Mouse (Mus musculus) erythroid progenitor cell, adult 5-6 weeks (primary cell): ENCODE measurements around the gene Cul7. TPM values are rescaled to one million over a fixed set of nuclear protein-coding genes. Genes with fewer than 3 reads are reported as not detected.
A peak's percentile ranks its signal among the peaks of the same experiment; 100 is the strongest.

ENCODE experiments used
- ATAC-seq: replicated peaks from 2 replicates; pipeline ENCODE4 v1.8.0; 2016; ENCODE audit warnings: moderate number of reproducible peaks, mild to moderate bottlenecking, moderate TSS enrichment, inconsistent platforms; ENCODE audit not compliant: poor library complexity, low FRiP score, severe bottlenecking
- total RNA-seq, 2 experiments: library from RNA; stranded (forward) in 1 of 2; stranded (reverse) in 1 of 2; fragments of 150-400 nt in 1 of 2; fragments of 186-747, 209-891 nt in 1 of 2; gene quantifications; 2 replicates each; pipeline versions ENCODE4 v1.2.3 to v1.2.4; 2015 to 2017; ENCODE audit warnings: low replicate concordance in 2 of 2

Gene Cul7
- total RNA-seq, 2 experiments from 2014 or later, result 0.30 to 1.7 TPM

DNA sequence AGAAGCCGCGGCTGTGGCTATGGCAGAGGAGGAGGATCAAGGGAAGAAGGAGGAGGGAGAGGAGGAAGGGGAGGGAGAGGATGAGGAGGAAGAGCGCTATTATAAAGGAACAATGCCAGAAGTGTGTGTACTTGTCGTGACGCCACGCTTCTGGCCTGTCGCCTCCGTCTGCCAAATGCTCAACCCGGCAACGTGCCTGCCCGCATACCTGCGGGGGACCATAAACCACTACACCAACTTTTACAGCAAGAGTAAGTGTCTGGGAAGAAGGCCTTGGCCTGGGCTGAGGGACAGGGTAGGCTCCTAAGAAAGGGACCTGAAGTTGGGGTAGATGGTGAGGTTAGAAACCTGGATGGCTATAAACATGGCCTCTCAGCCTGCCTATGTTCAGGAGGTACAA, 11.8 kb downstream of the Cul7 start:
- no peak for ATAC-seq

DNA sequence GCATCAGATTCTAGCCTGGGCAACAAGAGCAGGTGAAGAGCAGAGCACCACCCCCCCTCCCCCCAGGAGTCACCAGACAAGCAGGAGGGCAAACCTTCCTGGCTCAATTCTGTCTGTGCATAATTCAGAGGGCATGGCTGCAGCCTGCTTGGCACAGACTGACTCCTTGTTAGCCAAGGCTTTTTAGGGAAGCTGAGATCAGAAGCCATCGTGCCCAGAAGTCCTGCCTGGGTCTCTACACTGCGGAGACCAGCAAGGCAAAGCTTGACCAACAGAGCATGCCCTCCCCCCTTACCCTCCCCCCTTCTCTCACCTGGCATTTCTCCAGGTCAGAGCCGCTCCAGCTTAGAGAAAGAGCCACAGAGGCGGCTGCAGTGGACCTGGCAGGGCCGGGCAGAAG, 12.6 kb downstream of the Cul7 start:
- no peak for ATAC-seq

DNA sequence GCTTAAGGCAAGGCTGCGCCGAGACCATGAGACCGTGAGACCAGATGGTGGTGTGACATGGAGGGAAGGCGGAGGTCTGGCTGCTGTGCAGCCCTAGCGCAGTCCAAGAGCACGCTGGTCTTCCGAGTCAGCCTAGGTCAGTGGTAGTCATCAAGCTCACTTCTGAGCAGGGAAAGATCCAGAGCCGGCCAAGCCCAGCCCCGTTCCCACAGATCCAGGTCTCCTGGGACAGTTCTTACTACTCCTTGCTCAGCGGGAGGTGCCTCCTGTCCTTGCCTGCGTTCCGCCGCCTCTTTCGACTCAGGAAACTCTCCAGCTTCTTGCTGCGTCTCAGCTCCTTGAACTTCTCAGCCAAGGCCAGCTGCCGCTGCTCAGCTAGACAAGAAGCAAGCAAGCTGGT, 17.6 kb downstream of the Cul7 start:
- no peak for ATAC-seq

DNA sequence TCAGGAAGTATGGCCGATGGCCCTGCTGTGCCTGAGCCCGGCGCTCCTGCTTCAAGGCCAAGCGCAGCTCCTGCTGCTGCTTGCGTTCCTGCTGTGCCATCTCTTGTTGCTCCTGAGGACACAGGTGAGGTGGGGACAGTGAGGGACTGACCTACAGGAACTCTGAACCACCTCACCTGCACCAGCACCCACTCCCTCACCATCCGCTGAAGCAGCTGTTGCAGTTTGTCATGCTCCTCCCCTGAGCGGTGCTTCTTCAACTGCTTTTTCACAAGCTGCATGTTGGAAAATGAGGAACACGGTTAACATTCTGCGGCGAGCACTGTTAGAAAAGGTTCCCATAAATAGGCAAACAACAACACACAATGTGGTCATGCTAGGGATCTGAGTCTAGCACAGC, 19.8 kb downstream of the Cul7 start:
- no peak for ATAC-seq

DNA sequence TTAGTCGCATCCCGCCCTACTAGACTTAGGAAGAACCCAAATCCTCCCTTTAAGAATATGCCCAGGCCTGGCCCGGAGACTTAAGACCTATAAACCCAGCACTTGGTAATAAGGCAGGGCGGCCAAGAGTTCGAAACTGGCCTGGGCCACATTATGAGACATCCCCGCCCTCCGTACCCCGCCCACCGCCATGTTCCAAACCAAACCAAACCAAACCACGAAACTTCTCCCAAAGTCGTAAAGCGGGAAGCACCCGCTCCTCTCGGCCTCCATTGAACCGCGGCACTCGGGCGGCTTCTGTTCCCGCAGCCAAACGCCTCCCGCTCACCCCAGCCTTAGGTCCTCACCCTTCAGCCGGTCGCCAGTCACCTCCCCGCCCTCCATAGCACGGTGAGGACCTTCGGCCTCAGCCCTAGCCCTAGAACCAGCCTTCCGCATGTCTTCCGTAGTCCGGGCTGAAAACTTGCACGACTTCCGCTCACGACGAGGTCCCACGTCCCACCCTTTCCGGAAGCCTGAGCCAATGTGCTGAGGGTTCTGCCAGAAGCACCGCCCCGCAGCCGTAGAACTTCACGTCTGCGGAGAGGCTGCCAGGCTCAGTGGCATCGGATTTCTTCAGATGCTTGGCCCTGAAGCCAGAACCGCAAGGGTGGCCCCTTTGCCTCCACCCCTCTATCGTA, 23.9 kb downstream of the Cul7 start, which contains the start of gene Rrp36:
Gene Rrp36, minus strand, starts transcription at position 503 of the 680 bp plus-strand sequence.
- ATAC-seq, result peak; percentile 98

DNA sequence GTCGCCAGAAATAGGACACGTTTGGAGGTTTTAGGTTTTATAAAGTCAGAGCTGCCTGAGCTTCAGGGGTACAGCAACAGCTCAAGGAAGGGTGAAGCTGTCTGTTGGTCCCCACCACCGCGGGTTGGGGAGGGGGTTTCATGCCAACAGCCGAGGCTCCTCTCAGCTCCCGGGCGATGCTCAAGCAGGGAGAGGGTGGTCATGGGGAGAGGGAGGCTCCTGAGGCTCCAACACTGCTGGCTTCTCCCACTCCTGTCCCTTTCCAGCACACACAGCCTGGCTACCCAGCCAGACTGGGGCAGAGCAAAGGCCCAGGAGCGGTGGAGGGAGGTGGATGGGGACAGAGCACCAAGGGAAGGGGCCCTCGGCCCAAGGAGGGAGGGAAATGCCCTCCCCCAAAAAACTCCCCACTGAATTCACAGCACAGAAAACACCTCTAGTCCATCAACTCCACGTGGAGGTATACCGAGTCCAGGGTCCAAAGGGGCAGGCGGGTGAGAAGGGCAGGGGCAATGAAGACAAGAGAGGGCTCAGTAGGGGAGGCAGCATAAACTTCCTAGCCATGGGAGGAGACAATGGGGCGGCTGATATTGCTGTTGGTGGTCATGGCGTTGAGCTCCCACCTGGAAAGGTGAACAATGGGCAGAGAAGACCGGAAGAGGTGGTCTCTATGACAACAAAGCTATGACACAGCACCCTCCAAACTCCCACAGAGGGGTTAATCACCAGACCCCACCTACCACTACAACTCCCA, 24.6 kb downstream of the Cul7 start:
- ATAC-seq, result peak; percentile 14

DNA sequence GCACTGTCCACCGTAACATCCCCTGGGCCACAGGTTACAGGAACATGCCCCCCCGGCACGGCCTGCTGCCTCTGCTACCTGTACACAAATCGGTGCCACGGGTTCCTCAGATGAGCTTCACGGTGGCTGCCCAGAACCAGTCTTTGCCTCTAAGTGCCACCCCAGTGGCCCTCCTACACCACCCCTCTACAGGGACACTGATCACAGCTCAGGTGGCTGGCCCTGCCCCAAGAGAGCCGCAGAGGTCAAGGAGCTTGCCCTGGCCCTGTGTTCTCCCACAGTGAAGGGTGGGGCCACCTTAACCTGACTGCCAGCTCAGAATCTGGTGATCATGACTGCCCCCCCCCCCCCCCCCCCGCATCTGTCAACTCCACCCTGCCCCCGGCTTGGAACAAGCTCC, 28.3 kb downstream of the Cul7 start, which contains the start of gene Mea1:
Gene Mea1, plus strand, starts transcription at position 378 of the 400 bp plus-strand sequence.
- ATAC-seq, result no peak

DNA sequence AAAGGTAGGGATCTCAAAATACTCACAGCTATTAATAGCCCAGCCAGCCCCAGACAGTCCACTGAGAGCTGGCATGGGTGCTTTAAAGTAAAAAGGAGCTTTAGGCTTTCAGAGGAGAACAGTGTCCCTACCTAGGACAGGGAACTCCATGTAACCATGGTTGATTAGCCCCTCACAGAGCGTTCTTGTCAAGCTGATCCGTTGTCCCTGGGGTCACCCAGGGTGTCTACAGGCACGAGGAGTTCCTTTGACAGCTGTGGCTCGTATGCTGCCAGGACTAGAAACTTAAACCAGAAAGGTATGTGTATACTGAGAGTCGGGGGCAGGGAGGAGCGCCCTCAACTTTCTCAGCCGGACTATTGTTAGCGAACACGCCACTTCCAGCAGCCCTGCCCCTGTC, 28.8 kb downstream of the Cul7 start:
- no peak for ATAC-seq

DNA sequence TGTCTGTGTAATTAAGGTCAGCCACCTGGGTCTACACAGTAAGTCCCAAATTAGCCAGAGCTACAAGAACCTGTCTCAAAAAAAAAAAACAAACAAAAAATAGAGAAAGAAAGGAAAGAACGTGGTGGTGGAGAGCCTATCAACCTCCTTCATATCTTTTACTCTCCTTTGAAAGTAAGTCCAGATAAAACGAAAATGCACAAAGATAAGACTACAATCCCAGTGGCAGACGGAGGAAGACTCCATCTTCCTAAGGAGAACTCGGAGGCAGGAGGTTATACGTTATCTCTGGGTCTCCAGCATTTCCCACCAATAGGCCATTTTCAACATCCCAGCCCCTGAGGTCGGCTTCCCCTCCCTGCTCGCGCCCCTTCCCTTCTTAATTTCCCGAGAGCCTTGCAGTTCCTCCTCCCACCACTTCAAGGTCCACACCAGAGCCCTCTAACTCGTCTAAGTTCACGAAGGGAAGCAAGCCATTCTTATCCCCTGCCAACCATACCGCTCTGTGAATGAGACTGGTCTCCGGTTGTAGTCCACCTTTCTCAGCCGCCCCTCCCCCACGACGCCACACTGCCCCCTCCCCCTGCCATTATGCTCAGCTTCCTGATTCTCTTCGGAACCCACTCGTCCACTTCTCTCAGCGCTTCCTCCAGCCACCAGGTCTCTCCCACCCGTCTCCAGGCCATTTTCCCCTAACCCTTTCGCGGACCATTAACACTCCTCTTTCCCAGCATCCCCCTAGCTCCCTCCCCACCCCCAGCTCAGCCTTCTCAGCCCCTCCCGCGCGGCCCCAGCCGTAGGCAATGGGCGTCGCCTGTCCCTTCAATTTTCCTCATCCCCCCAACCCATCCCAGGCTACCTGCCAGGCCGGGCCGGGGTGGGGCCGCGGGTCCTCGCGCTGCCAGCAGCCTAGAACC, 30.0 kb downstream of the Cul7 start:
- ATAC-seq, result no peak

DNA sequence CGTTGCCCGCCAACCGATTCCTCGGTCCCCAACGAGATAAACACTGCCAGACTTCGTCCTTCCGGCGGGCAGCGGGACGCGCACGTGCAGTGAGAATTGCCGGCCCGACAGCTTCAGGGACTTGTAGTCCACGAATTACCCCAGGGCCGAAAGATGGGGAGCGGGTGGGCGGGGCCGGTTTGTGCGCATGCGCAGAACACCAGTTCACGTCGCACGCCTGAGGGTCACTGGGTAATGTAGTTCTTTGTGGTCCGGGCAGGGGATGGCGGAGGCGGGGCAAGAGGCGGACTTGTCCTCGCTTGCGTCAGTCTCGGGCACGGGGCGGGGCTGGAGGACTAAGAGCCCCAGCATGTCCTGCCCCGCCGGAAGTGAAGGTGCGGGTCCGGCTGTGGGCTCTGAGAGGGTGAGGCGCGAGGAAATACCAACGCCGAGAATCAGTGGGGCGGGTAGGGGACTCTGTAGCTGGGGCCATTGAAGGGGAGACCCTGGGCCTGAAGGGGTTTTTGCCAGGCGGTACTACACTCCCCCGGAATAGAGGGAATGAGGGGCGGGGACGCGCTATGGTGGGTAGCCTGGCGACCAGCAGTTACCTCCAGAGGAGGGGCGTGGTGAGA, 30.7 kb downstream of the Cul7 start, which contains the start of gene Klhdc3:
Gene Klhdc3, minus strand, starts transcription at position 155 of the 614 bp plus-strand sequence.
- peak; percentile 95 for ATAC-seq

DNA sequence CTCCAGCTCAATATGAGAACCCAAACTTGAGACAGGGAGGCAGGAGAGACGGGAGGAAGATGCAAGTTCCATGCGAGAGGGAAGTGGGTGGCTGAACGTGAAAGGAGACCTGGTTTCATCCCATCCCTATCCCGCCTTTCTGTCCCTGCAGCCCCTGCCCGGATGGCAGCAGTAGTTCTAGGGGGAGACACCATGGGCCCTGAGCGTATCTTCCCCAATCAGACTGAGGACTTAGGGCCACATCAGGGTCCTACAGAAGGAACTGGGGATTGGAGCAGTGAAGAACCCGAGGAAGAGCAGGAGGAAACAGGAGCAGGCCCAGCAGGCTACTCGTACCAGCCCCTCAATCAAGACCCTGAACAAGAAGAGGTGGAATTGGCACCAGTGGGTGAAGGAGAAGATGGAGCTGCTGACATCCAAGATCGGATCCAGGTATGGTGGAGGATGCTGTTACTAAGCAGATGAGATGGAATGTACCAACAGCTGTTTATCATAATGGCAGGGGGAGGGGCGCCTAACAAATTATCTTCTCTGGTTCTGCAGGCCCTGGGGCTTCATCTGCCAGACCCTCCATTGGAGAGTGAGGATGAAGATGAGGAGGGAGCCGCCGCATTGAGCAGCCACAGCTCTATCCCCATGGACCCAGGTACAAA, 31.5 kb downstream of the Cul7 start:
- no peak; the same call in 1 of the 2 replicates for ATAC-seq

DNA sequence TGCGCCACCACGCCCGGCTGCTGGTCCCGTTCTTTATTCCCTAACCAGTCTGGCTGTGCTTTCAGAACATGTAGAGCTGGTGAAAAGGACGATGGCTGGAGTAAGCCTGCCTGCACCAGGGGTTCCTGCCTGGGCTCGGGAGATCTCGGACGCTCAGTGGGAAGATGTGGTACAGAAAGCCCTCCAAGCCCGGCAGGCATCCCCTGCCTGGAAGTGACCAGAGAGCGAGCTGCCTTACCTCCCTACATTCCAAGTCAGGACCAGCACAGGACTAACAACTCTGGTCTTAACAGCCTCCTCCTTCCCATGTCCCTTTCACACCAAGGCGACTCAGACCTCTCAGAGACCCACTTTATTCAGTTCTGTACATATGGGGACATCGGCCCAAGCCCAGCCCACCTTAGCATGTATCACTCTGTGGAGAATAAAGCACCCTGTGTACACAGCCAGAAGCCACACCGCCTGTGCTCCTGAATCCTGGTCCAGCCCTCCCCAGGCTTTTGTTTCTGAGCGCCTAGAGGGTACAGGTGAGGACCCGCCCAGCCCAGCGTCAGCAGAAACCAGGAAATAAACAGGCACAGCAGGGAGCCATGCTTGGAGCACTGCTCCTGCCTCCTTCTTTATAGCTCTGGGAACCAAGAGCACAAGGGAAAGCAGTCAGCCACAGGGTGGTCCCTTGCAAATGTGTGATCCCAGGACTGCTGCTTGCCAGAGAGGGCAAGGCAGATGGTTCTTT, 32.7 kb downstream of the Cul7 start:
- no peak for ATAC-seq

DNA sequence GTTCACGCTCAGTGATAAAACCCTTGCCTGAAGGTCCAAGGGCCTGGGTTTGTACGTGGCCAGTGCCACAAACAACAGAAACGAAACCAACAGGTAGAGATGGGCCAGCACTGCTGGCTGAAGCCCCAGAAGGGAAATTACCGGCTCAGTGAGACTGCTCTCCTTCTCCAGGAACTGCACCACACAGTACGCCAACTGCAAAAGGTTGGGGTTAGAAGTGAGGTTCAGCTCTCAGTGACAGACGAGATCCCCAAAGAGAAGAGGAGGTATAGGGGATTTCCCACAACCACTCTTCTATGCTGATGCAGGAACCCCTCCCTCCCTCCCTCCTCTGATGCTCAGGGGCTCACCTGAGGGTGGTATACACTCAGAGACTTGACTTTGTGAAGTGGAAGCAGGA, 35.8 kb downstream of the Cul7 start:
- ATAC-seq, result no peak

DNA sequence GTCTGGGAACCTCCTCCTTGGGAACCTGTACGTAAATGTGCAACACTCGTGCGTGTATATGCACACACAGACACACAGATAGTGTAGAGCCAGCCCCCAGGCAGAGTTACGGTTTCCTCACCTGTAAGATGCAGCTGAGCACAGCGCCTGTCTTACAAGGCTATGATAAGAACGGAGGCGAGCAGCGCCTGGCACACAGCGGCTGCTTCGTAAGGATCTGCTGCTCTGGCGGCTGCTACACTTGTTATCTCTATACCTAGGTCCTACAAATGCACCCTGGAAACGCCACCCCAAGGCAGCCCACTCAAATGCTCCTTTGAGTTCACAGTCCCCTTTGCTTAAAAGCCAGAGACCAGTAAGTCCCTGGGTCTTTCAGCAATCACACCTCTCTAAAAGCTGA, 40.5 kb downstream of the Cul7 start:
- peak; percentile 70 for ATAC-seq

DNA sequence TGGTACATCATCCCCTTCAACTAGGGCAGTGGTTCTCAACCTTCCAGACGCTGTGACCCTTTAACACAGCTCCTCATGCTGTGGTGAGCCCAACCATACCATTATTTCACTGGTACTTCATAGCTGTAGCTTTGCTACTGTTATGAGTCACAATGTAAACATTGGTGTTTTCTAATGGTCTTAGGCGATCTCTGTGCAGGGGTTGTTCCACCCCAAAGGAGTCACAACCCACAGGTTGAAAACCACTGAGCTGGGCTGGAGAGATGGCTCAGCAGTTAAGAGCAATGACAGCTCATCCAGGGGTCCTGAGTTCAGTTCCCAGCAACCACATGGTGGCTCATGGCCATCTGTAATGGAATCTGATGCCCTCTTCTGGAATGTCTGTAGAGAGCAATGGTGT, 41.3 kb downstream of the Cul7 start:
- ATAC-seq, result no peak

DNA sequence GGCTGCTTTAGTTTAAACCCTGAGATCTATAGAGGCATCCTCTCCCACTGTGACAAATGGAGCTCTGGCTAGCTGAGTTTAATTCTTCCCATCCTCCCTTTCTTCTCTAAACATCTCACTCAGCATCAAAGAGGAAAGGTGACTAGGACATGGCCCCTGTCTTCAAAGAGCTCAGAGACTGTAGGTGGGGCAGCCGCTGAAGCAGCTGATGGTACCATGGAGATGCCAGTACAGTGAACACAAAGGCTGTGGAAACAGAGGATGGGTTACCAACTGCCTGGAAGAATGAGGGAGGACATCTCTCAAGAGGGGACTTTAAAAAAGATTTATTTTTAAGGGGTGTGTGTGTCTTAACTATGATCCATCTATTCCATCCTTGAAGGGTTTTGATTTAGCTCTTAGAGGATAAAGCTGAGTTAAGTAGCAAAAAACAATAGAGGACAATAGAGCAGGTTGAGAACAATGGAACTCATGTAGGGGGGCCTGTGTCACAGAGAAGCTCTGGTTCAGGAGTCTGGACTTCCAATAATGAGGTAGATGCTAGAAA, 44.5 kb downstream of the Cul7 start:
- no peak for ATAC-seq

DNA sequence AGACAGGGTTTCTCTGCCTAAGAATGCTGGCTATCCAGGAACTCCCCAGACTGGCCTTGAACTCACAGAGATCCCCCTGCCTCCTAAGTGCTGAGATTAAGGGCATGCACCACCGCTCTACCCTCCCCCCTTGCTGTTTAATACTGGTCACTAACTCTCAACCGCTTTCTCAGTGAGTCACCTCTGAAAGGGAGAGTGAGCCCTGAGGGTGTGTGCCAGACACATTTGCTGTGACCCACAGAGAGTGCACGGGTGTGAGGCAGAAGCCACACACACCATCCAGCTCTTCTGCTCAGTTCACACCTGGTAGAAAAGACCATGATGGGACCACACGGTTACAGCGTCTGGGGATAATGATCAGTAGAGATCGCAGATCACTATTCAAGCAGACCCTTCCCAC, 48.4 kb downstream of the Cul7 start:
- no peak for ATAC-seq

DNA sequence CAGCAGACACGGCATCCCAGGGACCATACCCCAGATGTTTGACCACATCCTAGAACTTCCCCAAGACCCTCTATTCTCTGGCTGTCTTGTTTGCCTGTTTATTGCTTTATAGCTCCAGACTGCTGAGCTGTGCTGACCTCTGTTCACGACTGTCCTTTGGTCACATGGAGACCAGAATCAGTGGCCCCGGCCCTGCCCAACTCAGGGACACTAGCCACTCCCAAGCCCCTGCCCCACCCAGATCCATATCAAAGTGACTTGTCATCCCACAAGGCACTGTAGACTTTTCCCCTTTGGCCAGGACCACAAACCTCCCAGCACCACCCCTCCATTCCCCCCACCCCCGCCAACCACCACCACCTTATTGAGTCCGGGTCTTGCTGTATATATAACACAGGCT, 49.1 kb downstream of the Cul7 start:
- ATAC-seq, result no peak
